Mouse (Mus musculus): ENCODE results near the gene Cd207.

Gene Cd207

DNA sequence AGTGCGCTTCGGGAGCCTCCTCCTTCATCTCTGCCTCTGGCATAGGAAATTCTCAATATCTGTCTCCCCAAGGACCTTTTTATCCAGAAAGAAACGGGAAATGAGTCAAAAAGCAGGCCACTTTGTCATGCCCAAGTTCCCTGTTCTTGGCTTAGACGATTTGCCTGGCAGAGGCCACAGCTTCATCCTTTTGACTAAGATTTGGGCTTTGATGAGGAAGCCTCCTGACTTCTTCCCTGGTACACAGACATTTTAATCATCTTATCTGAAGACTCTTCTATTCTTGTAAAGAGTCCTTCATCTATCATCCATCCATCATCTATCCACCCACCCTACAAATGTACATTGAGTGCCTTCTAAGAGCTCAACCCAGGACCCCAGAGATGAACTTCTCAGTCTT is at the start of gene Cd207:
Gene Cd207 (minus strand): TSS at position 101 of the 400 bp plus-strand sequence.
- no peak for TF ChIP-seq GATA4 (IDR thresholded peaks at IDR 0.05; ENCODE audit: insufficient replicate concordance, low read length)

DNA sequence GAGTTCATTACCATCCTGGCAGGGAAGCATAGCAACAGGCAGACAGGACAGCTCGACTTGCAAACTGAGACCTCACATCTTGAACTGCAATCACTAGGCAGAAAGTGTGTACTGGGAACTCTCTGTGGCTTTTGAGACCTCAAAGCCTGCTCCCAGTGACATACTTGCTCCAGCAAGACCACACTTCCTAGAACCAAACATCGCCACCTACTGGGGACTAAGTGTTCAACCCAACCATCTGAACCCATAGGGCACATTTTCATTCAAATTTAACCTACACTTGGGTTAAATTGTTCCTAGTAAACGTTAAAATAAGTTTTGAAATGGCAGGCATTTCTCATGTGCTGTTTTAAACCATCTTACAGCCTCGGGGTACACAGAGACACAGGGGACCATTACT is 49.5 kb upstream of the Cd207 start:
- TF ChIP-seq GATA4 (IDR thresholded peaks at IDR 0.05; ENCODE audit: insufficient replicate concordance, low read length): no peak

- TF ChIP-seq GATA4 (IDR thresholded peaks at IDR 0.05; ENCODE audit: insufficient replicate concordance, low read length): no peak
Measured at GRCm38 (mm10) chr6:83722526-83722925, 44.9 kb upstream of the Cd207 start.

DNA sequence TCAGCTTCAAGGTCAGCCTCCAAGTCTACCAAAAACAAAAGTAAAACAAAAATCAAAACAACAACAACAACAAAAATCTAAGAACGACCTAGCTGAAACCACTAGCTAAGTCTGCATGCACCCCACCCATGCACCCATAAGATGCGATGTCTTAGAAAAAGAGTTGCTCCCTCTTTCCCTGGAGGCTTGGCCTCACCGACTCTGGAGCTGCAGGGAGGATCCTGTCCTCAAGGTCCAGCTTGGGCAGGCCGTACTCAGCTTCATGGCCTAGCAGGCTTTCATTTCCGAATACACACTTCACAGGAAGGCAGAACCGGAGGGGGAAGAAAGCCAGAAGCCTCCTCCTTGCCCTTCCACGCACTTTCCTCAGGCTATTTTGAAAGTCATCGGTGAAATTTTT is 39.4 kb upstream of the Cd207 start:
- TF ChIP-seq GATA4 (IDR thresholded peaks at IDR 0.05; ENCODE audit: insufficient replicate concordance, low read length): no peak

- TF ChIP-seq GATA4 (IDR thresholded peaks at IDR 0.05; ENCODE audit: insufficient replicate concordance, low read length): no peak
Measured at GRCm38 (mm10) chr6:83715461-83716196, 38.0 kb upstream of the Cd207 start.

DNA sequence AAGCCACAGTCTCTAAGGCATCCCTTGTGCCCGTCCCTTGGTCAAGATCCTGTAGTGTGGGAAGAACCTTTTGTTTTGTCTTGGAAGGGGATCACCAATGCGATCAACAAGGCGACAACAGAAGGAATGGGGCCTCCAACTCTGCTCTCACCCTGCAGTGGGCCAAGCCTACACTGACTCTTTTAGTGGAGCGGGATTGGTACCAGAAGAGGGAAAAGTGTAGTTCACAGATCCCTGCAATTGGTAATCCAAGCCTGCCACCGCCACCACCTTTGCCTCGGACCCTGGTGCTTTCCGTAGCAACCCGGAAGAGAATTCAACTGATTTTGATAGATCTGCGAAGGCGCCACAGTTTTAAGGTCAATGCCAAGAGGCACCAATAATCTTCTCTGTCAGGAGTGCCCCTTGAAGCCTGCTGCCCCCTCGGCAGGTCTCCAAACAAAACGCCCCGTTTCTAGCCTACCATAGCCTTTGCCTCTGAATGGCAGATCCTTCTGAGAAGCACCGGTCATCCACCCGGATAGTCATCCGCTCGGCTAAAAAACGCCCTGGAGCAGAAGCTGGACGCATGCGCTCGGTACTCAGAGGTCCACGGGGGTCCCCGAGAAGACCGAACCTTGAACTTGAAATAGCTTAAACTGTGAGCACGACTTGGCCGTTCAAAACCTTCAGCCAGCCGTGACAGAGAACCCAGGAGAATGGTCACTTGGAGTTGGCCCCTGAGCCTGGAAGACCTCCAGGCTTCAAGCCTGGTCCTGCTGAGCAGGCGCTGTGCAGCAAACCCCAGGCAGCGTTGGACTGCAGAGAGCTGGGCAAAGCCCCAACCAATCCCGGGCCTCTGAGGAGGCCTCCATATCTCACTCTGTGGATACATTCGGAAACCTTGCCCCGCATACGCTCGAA is 36.8 kb upstream of the Cd207 start:
- TF ChIP-seq GATA4 (IDR thresholded peaks at IDR 0.05; ENCODE audit: insufficient replicate concordance, low read length): no peak

- no peak for TF ChIP-seq GATA4 (IDR thresholded peaks at IDR 0.05; ENCODE audit: insufficient replicate concordance, low read length)
Measured at GRCm38 (mm10) chr6:83713271-83714136, 35.8 kb upstream of the Cd207 start.

- TF ChIP-seq GATA4 (IDR thresholded peaks at IDR 0.05; ENCODE audit: insufficient replicate concordance, low read length): no peak
Measured at GRCm38 (mm10) chr6:83711725-83712475, 34.2 kb upstream of the Cd207 start.

DNA sequence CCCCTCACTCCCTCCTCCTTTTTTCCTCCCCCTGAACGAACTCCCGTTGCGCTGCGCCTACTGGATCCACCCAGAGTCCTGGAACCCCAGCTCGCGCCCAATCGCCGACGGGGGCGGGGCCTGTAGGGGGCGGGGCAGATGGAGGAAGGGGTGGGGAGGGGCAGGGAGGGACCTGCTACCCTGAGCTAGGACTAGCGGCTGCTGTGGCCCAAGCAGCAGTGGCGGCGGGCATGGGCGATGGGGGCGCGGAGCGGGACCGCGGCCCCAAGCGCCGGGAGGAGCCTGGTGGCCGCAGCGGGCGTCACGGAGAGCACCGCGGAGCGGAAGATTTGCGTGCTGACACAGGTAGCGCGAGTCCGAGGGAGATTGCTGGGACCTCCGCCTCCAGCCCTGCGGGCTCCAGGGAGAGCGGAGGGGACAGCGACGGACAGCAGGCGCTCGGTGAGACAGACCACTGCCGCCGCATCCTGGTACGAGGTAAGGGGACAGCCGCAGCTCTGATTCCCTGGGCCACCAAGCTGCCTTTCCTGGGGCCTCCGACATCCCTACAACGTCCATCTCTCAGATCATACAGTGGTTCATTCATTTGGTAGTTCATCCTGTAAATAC is 33.5 kb upstream of the Cd207 start, which contains the start of gene Vax2:
Gene Vax2 (plus strand): TSS at position 198 of the 609 bp plus-strand sequence.
- TF ChIP-seq GATA4 (IDR thresholded peaks at IDR 0.05; ENCODE audit: insufficient replicate concordance, low read length): no peak

- TF ChIP-seq GATA4 (IDR thresholded peaks at IDR 0.05; ENCODE audit: insufficient replicate concordance, low read length): no peak
Measured at GRCm38 (mm10) chr6:83710361-83711066, 32.9 kb upstream of the Cd207 start.

- no peak for TF ChIP-seq GATA4 (IDR thresholded peaks at IDR 0.05; ENCODE audit: insufficient replicate concordance, low read length)
Measured at GRCm38 (mm10) chr6:83707738-83708510, 30.3 kb upstream of the Cd207 start.

GRCm38 (mm10) chr6:83704701-83705100 is 27.0 kb upstream of the Cd207 start:
- TF ChIP-seq GATA4 (IDR thresholded peaks at IDR 0.05; ENCODE audit: insufficient replicate concordance, low read length): no peak

- no peak for TF ChIP-seq GATA4 (IDR thresholded peaks at IDR 0.05; ENCODE audit: insufficient replicate concordance, low read length)
Measured at GRCm38 (mm10) chr6:83704294-83704693, 26.6 kb upstream of the Cd207 start.
